Mouse (Mus musculus) hindbrain, embryonic 10.5 days (tissue): ENCODE results near the gene H3f3a. TPM values are rescaled to one million over a fixed set of nuclear protein-coding genes. Genes with fewer than 3 reads are reported as not detected.
A peak's percentile ranks its signal among the peaks of the same experiment; 100 is the strongest.

Source experiments
- DNase-seq: peaks from one replicate; pipeline ENCODE4 v3.0.0-alpha.2; 2017; ENCODE audit warnings: low spot score
- H3K27ac ChIP-seq: fragments of 300-500 bp; sonication (generic); 2 replicates; pipeline ENCODE4 v1.5.1; 2016; ENCODE audit warnings: mild to moderate bottlenecking, moderate library complexity
- H3K27me3 ChIP-seq: fragments of 300-500 bp; sonication (generic); 2 replicates; pipeline ENCODE4 v1.6.1; 2016; ENCODE audit warnings: mild to moderate bottlenecking; ENCODE audit not compliant: poor library complexity, insufficient read depth, severe bottlenecking
- H3K36me3 ChIP-seq: fragments of 300-500 bp; sonication (generic); 2 replicates; pipeline ENCODE4 v1.6.1; 2016; ENCODE audit warnings: mild to moderate bottlenecking, moderate library complexity
- H3K4me1 ChIP-seq: fragments of 300-500 bp; sonication (generic); replicated peaks from 2 replicates; pipeline ENCODE4 v1.6.1; 2016; ENCODE audit warnings: mild to moderate bottlenecking
- H3K4me3 ChIP-seq: fragments of 300-500 bp; sonication (generic); 2 replicates; pipeline ENCODE4 v1.5.1; 2016; ENCODE audit warnings: mild to moderate bottlenecking, moderate library complexity
- H3K9me3 ChIP-seq: fragments of 300-500 bp; sonication (generic); 2 replicates; pipeline ENCODE4 v1.6.1; 2016; ENCODE audit warnings: mild to moderate bottlenecking, moderate library complexity
- WGBS: fragments of 180-500 bp; shearing (Covaris S2); methylation state at CpG from one replicate; pipeline ENCODE4 v1.1.7; 2016; 5-methylcytosine and 5-hydroxymethylcytosine counted together
- polyA plus RNA-seq: library from polyadenylated mRNA; unstranded; fragments of >200 nt; fragmentation: Nextera tagmentation; extraction: Ambion mirVana; gene quantifications from 2 replicates; pipeline ENCODE4 v1.2.1, GENCODE M21; 2016

Gene H3f3a
- polyA plus RNA-seq, 1 experiment from 2014 or later, result 3,181 TPM

DNA sequence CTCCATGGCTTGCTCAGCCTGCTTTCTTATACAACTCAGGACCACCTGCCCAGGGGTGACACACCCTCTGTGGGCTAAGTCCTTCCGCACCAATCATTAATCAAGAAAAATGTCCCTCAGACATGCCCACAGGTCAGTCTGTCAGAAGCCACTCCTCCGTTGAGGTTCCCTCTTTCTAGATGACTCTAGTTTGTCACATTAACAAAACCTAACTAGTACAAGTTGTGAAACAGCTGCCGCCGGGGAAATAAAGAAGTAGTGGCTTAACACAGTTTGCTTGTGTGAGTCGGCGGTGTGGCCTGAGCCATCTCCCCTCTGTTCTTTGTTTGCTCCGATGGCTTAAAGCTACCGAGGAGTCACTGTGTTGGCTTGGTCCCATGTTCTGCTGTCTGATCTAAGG is 51.1 kb downstream of the H3f3a start:
- 82% methylated on average over 8 of the region's 8 CpGs for WGBS
- peaks cover 17% of the 10 kb centered on the region for H3K4me1 ChIP-seq

DNA sequence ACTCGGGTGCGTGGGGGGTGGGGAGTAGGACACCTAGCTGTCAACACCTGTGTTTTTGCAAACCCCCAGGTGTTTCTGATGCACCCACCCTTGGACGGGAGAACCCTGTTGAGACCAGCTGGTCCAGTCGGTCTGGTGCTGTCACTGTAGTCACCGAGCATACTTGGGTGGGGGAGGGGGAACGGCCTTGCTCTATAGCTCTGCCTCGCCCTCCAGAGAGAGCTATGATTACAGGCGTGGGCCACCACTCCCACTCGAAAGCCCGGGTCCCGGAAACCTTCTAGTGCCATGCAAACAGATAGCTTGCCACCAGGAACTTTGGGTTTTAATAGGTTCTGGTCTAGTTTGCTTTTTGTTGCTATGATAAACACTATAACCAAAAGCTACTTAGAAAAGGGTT is 51.6 kb downstream of the H3f3a start:
- no peak for DNase-seq
- H3K4me1 ChIP-seq, result peaks cover 12% of the 10 kb centered on the region
- no peaks in the 10 kb centered on the region for H3K9me3 ChIP-seq
- no peak overlapping the region for H3K27ac ChIP-seq
- H3K36me3 ChIP-seq, result 0 out of 2 replicates have a peak, but pooled peaks cover 3% of the 10 kb centered on the region
- WGBS, result 79% methylated on average over 11 of the region's 11 CpGs
- peaks cover 8% of the 10 kb centered on the region for H3K27me3 ChIP-seq
- no peak overlapping the region for H3K4me3 ChIP-seq

More for the DNA sequence above, 51.1 kb downstream of the H3f3a start:
- no peak for DNase-seq
- Histone ChIP-seq H3K36me3 (0 out of 2 replicates have a peak, but pooled peaks cover 3% of the 10 kb centered on the region), H3K27ac (peak overlapping the region; percentile 76), H3K27me3 (peaks cover 8% of the 10 kb centered on the region), H3K9me3 (no peaks in the 10 kb centered on the region), H3K4me3 (peak overlapping the region; percentile 57)

DNA sequence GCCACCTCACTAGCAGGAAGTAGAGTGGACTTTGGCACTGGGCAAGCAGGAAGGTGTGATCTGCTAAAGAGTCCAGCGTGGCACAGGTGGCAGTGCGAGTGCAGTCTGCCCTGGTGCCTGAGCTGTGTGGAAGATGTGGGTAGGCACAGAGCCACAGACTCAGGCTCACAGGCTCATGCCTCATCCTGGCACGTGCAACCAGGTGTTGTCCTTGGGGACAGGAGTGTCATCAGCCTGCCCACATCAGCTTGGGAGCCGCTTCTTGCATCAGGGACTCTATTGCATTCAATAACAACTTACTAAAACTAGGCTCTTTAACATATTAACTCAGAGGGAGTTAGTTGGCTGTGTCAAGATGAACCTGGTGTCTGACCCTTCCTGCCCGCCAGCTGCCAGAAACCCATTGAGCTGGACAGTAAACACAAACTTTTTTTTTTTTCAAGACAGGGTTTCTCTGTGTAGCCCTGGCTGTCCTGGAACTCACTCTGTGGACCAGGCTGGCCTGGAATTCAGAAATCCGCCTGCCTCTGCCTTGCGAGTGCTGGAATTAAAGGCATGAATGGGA is 55.7 kb downstream of the H3f3a start:
- Histone ChIP-seq H3K36me3 (peaks cover 24% of the 10 kb centered on the region), H3K9me3 (no peaks in the 10 kb centered on the region), H3K4me1 (peaks cover 3% of the 10 kb centered on the region), H3K4me3 (no peak overlapping the region), H3K27ac (no peak overlapping the region), H3K27me3 (peaks cover 8% of the 10 kb centered on the region)
- WGBS, result 88% methylated on average over 7 of the region's 7 CpGs
- DNase-seq, result no peak

DNA sequence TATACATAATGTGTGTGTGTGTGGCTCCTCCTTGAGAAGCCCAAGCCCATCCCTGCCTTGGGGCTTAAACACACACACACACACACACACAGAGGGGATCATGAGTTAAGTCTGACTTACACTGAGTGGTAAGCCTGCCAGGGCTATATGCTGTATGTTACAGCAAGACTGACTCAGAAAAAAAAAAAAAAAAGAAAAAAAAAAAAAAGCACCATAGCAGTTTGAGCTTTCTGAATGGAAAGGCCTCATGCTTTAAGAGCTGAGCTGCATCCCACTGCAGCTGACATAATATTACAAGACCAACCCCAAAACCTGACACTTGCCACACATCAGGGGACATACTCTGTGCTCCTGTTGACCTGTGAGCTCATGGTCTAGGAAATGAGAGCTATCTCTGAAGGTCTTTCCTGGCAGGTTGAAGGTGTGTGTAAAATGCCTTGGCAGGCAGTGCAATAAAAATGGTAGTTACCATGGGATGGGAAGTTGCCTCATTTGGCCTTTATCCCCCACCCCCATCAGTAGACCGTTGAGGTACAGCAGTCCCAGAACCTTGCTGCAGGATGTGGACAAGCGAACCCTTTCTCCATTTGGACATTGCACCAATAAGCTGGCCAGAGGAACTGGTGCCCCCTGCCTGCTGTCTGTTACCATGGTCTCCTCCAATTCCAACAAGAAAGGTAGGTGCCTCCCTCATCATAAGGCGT is 56.3 kb downstream of the H3f3a start:
- Histone ChIP-seq H3K27me3 (0 out of 2 replicates have a peak, but pooled peaks cover 3% of the 10 kb centered on the region), H3K36me3 (peaks cover 30% of the 10 kb centered on the region), H3K27ac (no peak overlapping the region), H3K4me1 (no peaks in the 10 kb centered on the region), H3K9me3 (no peaks in the 10 kb centered on the region), H3K4me3 (no peak overlapping the region)
- no peak for DNase-seq
- WGBS, result 94% methylated on average over 3 of the region's 3 CpGs

DNA sequence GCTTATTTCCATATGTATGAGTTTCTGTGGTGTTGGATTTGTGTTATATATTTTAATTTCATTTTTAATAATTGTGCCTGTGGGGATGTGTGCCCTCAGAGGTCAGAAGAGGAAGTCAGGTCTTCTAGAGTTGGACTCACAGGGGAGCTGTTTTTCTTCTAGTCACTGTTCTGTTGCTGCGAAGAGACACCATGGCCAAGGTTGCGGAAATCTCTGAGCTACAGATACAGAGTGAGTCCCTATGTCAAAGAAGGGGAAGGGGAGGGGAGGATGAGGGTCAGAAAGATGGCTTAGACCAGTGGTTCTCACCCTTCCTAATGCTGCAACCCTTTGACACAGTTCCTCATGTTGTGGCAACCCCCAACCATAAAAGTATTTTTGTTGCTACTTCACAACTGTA is 57.0 kb downstream of the H3f3a start:
- 97% methylated on average over 2 of the region's 2 CpGs for WGBS
- Histone ChIP-seq H3K27ac (no peak overlapping the region), H3K36me3 (peaks cover 37% of the 10 kb centered on the region), H3K27me3 (no peaks in the 10 kb centered on the region), H3K4me3 (no peak overlapping the region), H3K9me3 (no peaks in the 10 kb centered on the region), H3K4me1 (no peaks in the 10 kb centered on the region)
- DNase-seq, result no peak

DNA sequence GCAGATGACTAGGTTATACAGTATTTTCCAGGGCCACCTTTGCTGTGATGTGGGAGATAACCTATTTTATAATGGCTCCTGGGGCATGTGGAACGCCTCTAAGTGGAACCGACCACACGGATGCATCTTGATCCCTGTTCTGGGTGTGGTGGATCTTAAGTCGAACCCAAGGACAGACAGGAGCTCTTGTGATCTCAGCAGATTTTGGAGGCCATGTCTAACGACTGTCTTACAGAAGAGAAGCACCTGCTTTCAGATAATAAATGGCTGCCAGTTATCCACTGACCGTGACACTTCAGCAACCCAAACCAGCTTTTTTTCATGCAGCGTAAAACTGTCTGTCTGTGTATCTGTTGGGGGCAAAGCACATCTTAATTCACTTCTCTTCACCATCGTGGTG is 59.4 kb downstream of the H3f3a start:
- Histone ChIP-seq H3K36me3 (peaks cover 53% of the 10 kb centered on the region), H3K4me3 (no peak overlapping the region), H3K9me3 (no peaks in the 10 kb centered on the region), H3K27me3 (no peaks in the 10 kb centered on the region), H3K27ac (no peak overlapping the region), H3K4me1 (no peaks in the 10 kb centered on the region)
- WGBS, result 90% methylated on average over 8 of the region's 8 CpGs
- no peak for DNase-seq

DNA sequence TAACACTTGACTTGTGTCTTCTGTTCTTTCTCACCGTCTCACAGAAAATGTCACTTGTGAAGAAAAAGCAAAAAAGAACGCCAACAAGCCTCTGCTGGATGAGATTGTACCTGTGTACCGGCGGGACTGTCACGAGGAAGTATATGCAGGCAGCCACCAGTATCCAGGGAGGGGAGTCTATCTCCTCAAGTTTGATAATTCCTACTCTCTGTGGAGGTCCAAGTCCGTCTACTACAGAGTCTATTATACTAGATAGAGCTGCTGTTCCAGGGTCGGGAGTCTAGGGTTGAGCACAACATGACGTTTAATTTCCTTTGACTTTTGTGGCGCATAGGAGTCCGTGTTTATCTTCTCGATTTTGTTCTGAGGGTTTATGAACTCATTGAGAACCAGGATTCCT is 61.6 kb downstream of the H3f3a start:
- DNase-seq, result no peak
- no peak overlapping the region for H3K27ac ChIP-seq
- H3K27me3 ChIP-seq, result no peaks in the 10 kb centered on the region
- no peak overlapping the region for H3K4me3 ChIP-seq
- H3K4me1 ChIP-seq, result no peaks in the 10 kb centered on the region
- no peaks in the 10 kb centered on the region for H3K9me3 ChIP-seq
- peaks cover 72% of the 10 kb centered on the region for H3K36me3 ChIP-seq
- WGBS, result 94% methylated on average over 11 of the region's 11 CpGs

Other genes starting within 250 kb of the H3f3a start
- 232 and 299 TPM in 2 replicates for gene Parp1, start 245.0 kb downstream of the H3f3a start, polyA plus RNA-seq
- gene Lin9, start 172.8 kb downstream of the H3f3a start, polyA plus RNA-seq, result 20.5 and 21.9 TPM in 2 replicates
- 0.14 TPM in 1 of 2 replicates, not detected in the other for gene Mixl1, start 116.9 kb downstream of the H3f3a start, polyA plus RNA-seq
- gene Acbd3, start 87.9 kb downstream of the H3f3a start, polyA plus RNA-seq, result 15.1 and 16.5 TPM in 2 replicates
- gene Sde2, start 37.2 kb upstream of the H3f3a start, polyA plus RNA-seq, result 33.8 and 40.1 TPM in 2 replicates
- gene Lefty2, start 79.2 kb upstream of the H3f3a start, polyA plus RNA-seq, result 0.13 TPM in 1 of 2 replicates, not detected in the other
- 125 and 138 TPM in 2 replicates for gene Pycr2, start 90.3 kb upstream of the H3f3a start, polyA plus RNA-seq
- gene Lefty1, start 121.1 kb upstream of the H3f3a start, polyA plus RNA-seq, result 0.71 and 0.78 TPM in 2 replicates
- 3.0 and 3.4 TPM in 2 replicates for gene Tmem63a, start 128.4 kb upstream of the H3f3a start, polyA plus RNA-seq
- gene Ephx1, start 207.0 kb upstream of the H3f3a start, polyA plus RNA-seq, result 0.86 and 1.5 TPM in 2 replicates
- not detected in 2 replicates for gene 9130409I23Rik, start 237.3 kb upstream of the H3f3a start, polyA plus RNA-seq